Mouse (Mus musculus) stomach, postnatal 0 days (tissue): Measurements from ENCODE around the gene Fam83g. TPM values are rescaled to one million over a fixed set of nuclear protein-coding genes. Genes with fewer than 3 reads are reported as not detected.

Experiments used
- ATAC-seq: fragments of 200-750 bp; cut with Nextera tagmentation; 2 replicates; pipeline ENCODE4 v1.8.0; 2017; ENCODE audit not compliant: low FRiP score, low TSS enrichment
- DNase-seq: peaks from one replicate; pipeline ENCODE4 v3.0.0-alpha.2; 2016; ENCODE audit warnings: low spot score
- H3K27ac ChIP-seq: fragments of 300-500 bp; sonication (generic); replicated peaks from 2 replicates; pipeline ENCODE4 v1.5.1; 2014; ENCODE audit warnings: mild to moderate bottlenecking, control low read depth
- H3K27me3 ChIP-seq: fragments of 300-500 bp; sonication (generic); 2 replicates; pipeline ENCODE4 v1.6.1; 2014; ENCODE audit warnings: low read length; ENCODE audit not compliant: control insufficient read depth, insufficient read depth
- H3K36me3 ChIP-seq: fragments of 300-500 bp; sonication (generic); 2 replicates; pipeline ENCODE4 v1.6.1; 2014; ENCODE audit warnings: low read length, mixed read lengths; ENCODE audit not compliant: control insufficient read depth, insufficient read depth
- H3K4me1 ChIP-seq: fragments of 300-500 bp; sonication (generic); replicated peaks from 2 replicates; pipeline ENCODE4 v1.6.1; 2014; ENCODE audit warnings: antibody characterized with exemption; ENCODE audit not compliant: control insufficient read depth, insufficient read depth
- H3K4me2 ChIP-seq: fragments of 300-500 bp; sonication (generic); replicated peaks from 2 replicates; pipeline ENCODE4 v1.6.1; 2014; ENCODE audit warnings: low read depth, mild to moderate bottlenecking, control low read depth, moderate library complexity
- H3K4me3 ChIP-seq: fragments of 300-500 bp; sonication (generic); 2 replicates; pipeline ENCODE4 v1.5.1; 2014; ENCODE audit warnings: low read depth, low read length, control low read depth
- H3K9ac ChIP-seq: fragments of 300-500 bp; sonication (generic); 2 replicates; pipeline ENCODE4 v1.6.1; 2014; ENCODE audit warnings: mild to moderate bottlenecking, low read length, control low read depth, mixed read lengths
- H3K9me3 ChIP-seq: fragments of 300-500 bp; sonication (generic); 2 replicates; pipeline ENCODE4 v1.6.1; 2016; ENCODE audit warnings: low read length; ENCODE audit not compliant: control insufficient read depth
- CTCF ChIP-seq: IDR thresholded peaks from 2 replicates; pipeline ENCODE4 v1.5.1; 2016; ENCODE audit warnings: antibody characterized with exemption, low read depth, mild to moderate bottlenecking, moderate library complexity
- EP300 ChIP-seq: optimal IDR thresholded peaks from 2 replicates; pipeline ENCODE3; 2016; ENCODE audit warnings: antibody characterized with exemption
- WGBS: fragments of 180-500 bp; shearing (Covaris S2); extraction: QIAGEN DNeasy Blood & Tissue Kit; methylation state at CpG from one replicate; pipeline ENCODE4 v1.1.7; 2014; 5-methylcytosine and 5-hydroxymethylcytosine counted together
- polyA plus RNA-seq: library from polyadenylated mRNA; unstranded; fragments of >200 nt; fragmentation: Nextera tagmentation; extraction: Ambion mirVana; gene quantifications from 2 replicates; pipeline ENCODE4 v1.2.1, GENCODE M21; 2015

Gene Fam83g
- polyA plus RNA-seq, 1 experiment from 2014 or later = 4.5 TPM

- H3K4me2 ChIP-seq = no peak overlapping the region
- H3K36me3 ChIP-seq = no peaks in the 10 kb centered on the region
- no peaks in the 10 kb centered on the region for H3K9me3 ChIP-seq
- H3K9ac ChIP-seq = peak overlapping the region; percentile 13; the same call in 1 of the 2 replicates
- no peak for ATAC-seq
- DNase-seq = no peak
- H3K4me1 ChIP-seq = no peaks in the 10 kb centered on the region
- H3K4me3 ChIP-seq = no peak overlapping the region
- 74% methylated on average over 4 of the region's 4 CpGs for WGBS
- TF ChIP-seq EP300 = no peak
- no peak for TF ChIP-seq CTCF
- H3K27ac ChIP-seq = no peak overlapping the region
- no peaks in the 10 kb centered on the region for H3K27me3 ChIP-seq
Observed at GRCm38 (mm10) chr11:61659011-61659858, 24.7 kb upstream of the Fam83g start.

GRCm38 (mm10) chr11:61660001-61660400 is 23.9 kb upstream of the Fam83g start:
- no peak overlapping the region for H3K4me3 ChIP-seq
- no peak overlapping the region for H3K4me2 ChIP-seq
- H3K27me3 ChIP-seq = no peaks in the 10 kb centered on the region
- DNase-seq (no peak), ATAC-seq (no peak)
- TF ChIP-seq CTCF (no peak), EP300 (no peak)
- H3K4me1 ChIP-seq = no peaks in the 10 kb centered on the region
- H3K9me3 ChIP-seq = no peaks in the 10 kb centered on the region
- H3K36me3 ChIP-seq = no peaks in the 10 kb centered on the region
- no peak overlapping the region for H3K9ac ChIP-seq
- H3K27ac ChIP-seq = no peak overlapping the region
- WGBS = 79% methylated on average over 8 of the region's 8 CpGs

- Histone ChIP-seq H3K27me3 (no peaks in the 10 kb centered on the region), H3K4me2 (no peak overlapping the region), H3K36me3 (no peaks in the 10 kb centered on the region), H3K27ac (no peak overlapping the region), H3K9ac (no peak overlapping the region), H3K4me1 (no peaks in the 10 kb centered on the region), H3K4me3 (no peak overlapping the region), H3K9me3 (no peaks in the 10 kb centered on the region)
- WGBS = 71% methylated on average over 7 of the region's 7 CpGs
- TF ChIP-seq EP300 (no peak), CTCF (no peak)
- ATAC-seq = no peak
- no peak for DNase-seq
Observed at GRCm38 (mm10) chr11:61660806-61661392, 23.0 kb upstream of the Fam83g start.

GRCm38 (mm10) chr11:61662189-61662588 is 21.7 kb upstream of the Fam83g start:
- DNase-seq = no peak
- Histone ChIP-seq H3K4me3 (no peak overlapping the region), H3K4me1 (no peaks in the 10 kb centered on the region), H3K27ac (no peak overlapping the region), H3K36me3 (no peaks in the 10 kb centered on the region), H3K9me3 (no peaks in the 10 kb centered on the region), H3K27me3 (no peaks in the 10 kb centered on the region), H3K4me2 (no peak overlapping the region), H3K9ac (no peak overlapping the region)
- ATAC-seq = no peak
- TF ChIP-seq CTCF (no peak), EP300 (no peak)
- 87% methylated on average over 5 of the region's 5 CpGs for WGBS

- ATAC-seq = no peak
- H3K4me1 ChIP-seq = no peaks in the 10 kb centered on the region
- no peak overlapping the region for H3K9ac ChIP-seq
- TF ChIP-seq EP300 (no peak), CTCF (no peak)
- no peak overlapping the region for H3K4me3 ChIP-seq
- no peaks in the 10 kb centered on the region for H3K9me3 ChIP-seq
- H3K4me2 ChIP-seq = no peak overlapping the region
- H3K27ac ChIP-seq = no peak overlapping the region
- no peaks in the 10 kb centered on the region for H3K27me3 ChIP-seq
- DNase-seq = no peak
- H3K36me3 ChIP-seq = no peaks in the 10 kb centered on the region
- WGBS = 90% methylated on average over 4 of the region's 4 CpGs
Observed at GRCm38 (mm10) chr11:61665401-61665800, 18.5 kb upstream of the Fam83g start.
